Mouse (Mus musculus): ENCODE data around the gene Erich3. TPM values are rescaled to one million over a fixed set of nuclear protein-coding genes. Genes with fewer than 3 reads are reported as not detected.
A peak's percentile ranks its signal among the peaks of the same experiment; 100 is the strongest.
"Not testable (repeated sequence)": the region's sequence is repeated elsewhere in the genome, so short reads cannot be mapped to it uniquely, and the experiment has no call there.

The Erich3 gene
- polyA plus RNA-seq (2015; fragmentation: Nextera tagmentation; extraction: Ambion mirVana), result 0.10 and 0.21 TPM in 2 replicates

GRCm38 (mm10) chr3:154663545-154663944 lies at the start of gene Erich3:
Erich3 (plus strand) TSS chr3:154663859.
- Histone ChIP-seq H3K27me3 (ENCODE audit: control insufficient read depth, insufficient read depth, low read length) (peaks cover 17% of the 10 kb centered on the region), H3K36me3 (ENCODE audit: control insufficient read depth, insufficient read depth, low read length) (no peaks in the 10 kb centered on the region), H3K9me3 (replicated peaks; ENCODE audit: control insufficient read depth, low read length) (no peaks in the 10 kb centered on the region), H3K27ac (ENCODE audit: low read length) (no peak within 1 kb of the TSS), H3K4me1 (ENCODE audit: control insufficient read depth, insufficient read depth, low read length) (no peaks in the 10 kb centered on the region), H3K4me2 (ENCODE audit: low read depth, low read length) (peak within 1 kb of the TSS; percentile 52), H3K4me3 (replicated peaks; ENCODE audit: low read length) (peak within 1 kb of the TSS; percentile 38), H3K9ac (ENCODE audit: low read length) (peak within 1 kb of the TSS; percentile 39; the same call in 1 of the 2 replicates)
- no peak for ATAC-seq (ENCODE audit: insufficient read depth, low FRiP score)
- WGBS, result 23% methylated on average over 7 of the region's 7 CpGs

- no peaks in the 10 kb centered on the region for H3K9me3 ChIP-seq (replicated peaks; ENCODE audit: control insufficient read depth, low read length)
- ATAC-seq (ENCODE audit: insufficient read depth, low FRiP score), result no peak
- no peak overlapping the region for H3K4me2 ChIP-seq (ENCODE audit: low read depth, low read length)
- H3K36me3 ChIP-seq (ENCODE audit: control insufficient read depth, insufficient read depth, low read length), result no peaks in the 10 kb centered on the region; the same call in 1 of the 2 replicates
- WGBS, result 92% methylated on average over 8 of the region's 8 CpGs
- no peak overlapping the region for H3K4me3 ChIP-seq (replicated peaks; ENCODE audit: low read length)
- no peak overlapping the region for H3K9ac ChIP-seq (ENCODE audit: low read length)
- no peaks in the 10 kb centered on the region for H3K27me3 ChIP-seq (ENCODE audit: control insufficient read depth, insufficient read depth, low read length)
- H3K27ac ChIP-seq (ENCODE audit: low read length), result no peak overlapping the region
- no peaks in the 10 kb centered on the region for H3K4me1 ChIP-seq (ENCODE audit: control insufficient read depth, insufficient read depth, low read length)
Measured at GRCm38 (mm10) chr3:154614771-154615170, 48.9 kb upstream of the Erich3 start.

GRCm38 (mm10) chr3:154615304-154615703 lies 48.4 kb upstream of the Erich3 start:
- no peaks in the 10 kb centered on the region; the same call in 1 of the 2 replicates for H3K36me3 ChIP-seq (ENCODE audit: control insufficient read depth, insufficient read depth, low read length)
- H3K4me2 ChIP-seq (ENCODE audit: low read depth, low read length), result no peak overlapping the region
- H3K27ac ChIP-seq (ENCODE audit: low read length), result no peak overlapping the region
- H3K9ac ChIP-seq (ENCODE audit: low read length), result no peak overlapping the region
- no peaks in the 10 kb centered on the region for H3K4me1 ChIP-seq (ENCODE audit: control insufficient read depth, insufficient read depth, low read length)
- 82% methylated on average over 7 of the region's 7 CpGs for WGBS
- no peaks in the 10 kb centered on the region for H3K9me3 ChIP-seq (replicated peaks; ENCODE audit: control insufficient read depth, low read length)
- ATAC-seq (ENCODE audit: insufficient read depth, low FRiP score), result no peak
- H3K4me3 ChIP-seq (replicated peaks; ENCODE audit: low read length), result no peak overlapping the region
- H3K27me3 ChIP-seq (ENCODE audit: control insufficient read depth, insufficient read depth, low read length), result no peaks in the 10 kb centered on the region

GRCm38 (mm10) chr3:154616106-154616505 lies 47.6 kb upstream of the Erich3 start:
- Histone ChIP-seq H3K36me3 (ENCODE audit: control insufficient read depth, insufficient read depth, low read length) (no peaks in the 10 kb centered on the region; the same call in 1 of the 2 replicates), H3K4me1 (ENCODE audit: control insufficient read depth, insufficient read depth, low read length) (no peaks in the 10 kb centered on the region), H3K4me3 (replicated peaks; ENCODE audit: low read length) (no peak overlapping the region), H3K27me3 (ENCODE audit: control insufficient read depth, insufficient read depth, low read length) (no peaks in the 10 kb centered on the region), H3K27ac (ENCODE audit: low read length) (no peak overlapping the region), H3K4me2 (ENCODE audit: low read depth, low read length) (no peak overlapping the region), H3K9me3 (replicated peaks; ENCODE audit: control insufficient read depth, low read length) (no peaks in the 10 kb centered on the region), H3K9ac (ENCODE audit: low read length) (no peak overlapping the region)
- ATAC-seq (ENCODE audit: insufficient read depth, low FRiP score), result no peak
- WGBS, result 87% methylated on average over 4 of the region's 4 CpGs

- Histone ChIP-seq H3K27me3 (ENCODE audit: control insufficient read depth, insufficient read depth, low read length) (no peaks in the 10 kb centered on the region), H3K27ac (ENCODE audit: low read length) (no peak overlapping the region), H3K9ac (ENCODE audit: low read length) (no peak overlapping the region), H3K36me3 (ENCODE audit: control insufficient read depth, insufficient read depth, low read length) (no peaks in the 10 kb centered on the region), H3K4me3 (replicated peaks; ENCODE audit: low read length) (no peak overlapping the region), H3K4me1 (ENCODE audit: control insufficient read depth, insufficient read depth, low read length) (no peaks in the 10 kb centered on the region), H3K4me2 (ENCODE audit: low read depth, low read length) (no peak overlapping the region), H3K9me3 (replicated peaks; ENCODE audit: control insufficient read depth, low read length) (no peaks in the 10 kb centered on the region)
- ATAC-seq (ENCODE audit: insufficient read depth, low FRiP score), result 0 out of 2 replicates have a peak, but pooled peaks have one; percentile 44
Measured at GRCm38 (mm10) chr3:154628284-154628683, 35.4 kb upstream of the Erich3 start.

- H3K27me3 ChIP-seq (ENCODE audit: control insufficient read depth, insufficient read depth, low read length); H3K4me2 ChIP-seq (ENCODE audit: low read depth, low read length): not testable (repeated sequence)
Measured at GRCm38 (mm10) chr3:154631281-154631680, 32.4 kb upstream of the Erich3 start.

GRCm38 (mm10) chr3:154633091-154633490 lies 30.6 kb upstream of the Erich3 start:
- no peaks in the 10 kb centered on the region for H3K27me3 ChIP-seq (ENCODE audit: control insufficient read depth, insufficient read depth, low read length)
- ATAC-seq (ENCODE audit: insufficient read depth, low FRiP score), result no peak
- no peak overlapping the region for H3K4me3 ChIP-seq (replicated peaks; ENCODE audit: low read length)
- 89% methylated on average over 5 of the region's 5 CpGs for WGBS
- H3K4me2 ChIP-seq (ENCODE audit: low read depth, low read length), result no peak overlapping the region
- H3K9ac ChIP-seq (ENCODE audit: low read length), result no peak overlapping the region
- H3K9me3 ChIP-seq (replicated peaks; ENCODE audit: control insufficient read depth, low read length), result no peaks in the 10 kb centered on the region
- no peaks in the 10 kb centered on the region for H3K36me3 ChIP-seq (ENCODE audit: control insufficient read depth, insufficient read depth, low read length)
- no peak overlapping the region for H3K27ac ChIP-seq (ENCODE audit: low read length)
- H3K4me1 ChIP-seq (ENCODE audit: control insufficient read depth, insufficient read depth, low read length), result no peaks in the 10 kb centered on the region

More at GRCm38 (mm10) chr3:154631281-154631680, 32.4 kb upstream of the Erich3 start:
- H3K9ac ChIP-seq (ENCODE audit: low read length); H3K36me3 ChIP-seq (ENCODE audit: control insufficient read depth, insufficient read depth, low read length); H3K27ac ChIP-seq (ENCODE audit: low read length); H3K4me1 ChIP-seq (ENCODE audit: control insufficient read depth, insufficient read depth, low read length); H3K4me3 ChIP-seq (replicated peaks; ENCODE audit: low read length); ATAC-seq (ENCODE audit: insufficient read depth, low FRiP score); H3K9me3 ChIP-seq (replicated peaks; ENCODE audit: control insufficient read depth, low read length): not testable (repeated sequence)
- WGBS, result 67% methylated on average over 2 of the region's 2 CpGs

GRCm38 (mm10) chr3:154646638-154647442 lies 16.8 kb upstream of the Erich3 start:
- no peak for ATAC-seq (ENCODE audit: insufficient read depth, low FRiP score)
- Histone ChIP-seq H3K27me3 (ENCODE audit: control insufficient read depth, insufficient read depth, low read length) (no peaks in the 10 kb centered on the region), H3K9ac (ENCODE audit: low read length) (peak overlapping the region; percentile 52), H3K36me3 (ENCODE audit: control insufficient read depth, insufficient read depth, low read length) (no peaks in the 10 kb centered on the region), H3K4me3 (replicated peaks; ENCODE audit: low read length) (peak overlapping the region; percentile 40), H3K4me1 (ENCODE audit: control insufficient read depth, insufficient read depth, low read length) (no peaks in the 10 kb centered on the region), H3K4me2 (ENCODE audit: low read depth, low read length) (peak overlapping the region; percentile 48), H3K9me3 (replicated peaks; ENCODE audit: control insufficient read depth, low read length) (no peaks in the 10 kb centered on the region), H3K27ac (ENCODE audit: low read length) (no peak overlapping the region)
- 46% methylated on average over 29 of the region's 29 CpGs for WGBS

GRCm38 (mm10) chr3:154647443-154647780 lies 16.2 kb upstream of the Erich3 start:
- Histone ChIP-seq H3K4me3 (replicated peaks; ENCODE audit: low read length) (peak overlapping the region; percentile 40), H3K9me3 (replicated peaks; ENCODE audit: control insufficient read depth, low read length) (no peaks in the 10 kb centered on the region), H3K27ac (ENCODE audit: low read length) (no peak overlapping the region), H3K4me1 (ENCODE audit: control insufficient read depth, insufficient read depth, low read length) (no peaks in the 10 kb centered on the region), H3K36me3 (ENCODE audit: control insufficient read depth, insufficient read depth, low read length) (no peaks in the 10 kb centered on the region), H3K4me2 (ENCODE audit: low read depth, low read length) (peak overlapping the region; percentile 48), H3K27me3 (ENCODE audit: control insufficient read depth, insufficient read depth, low read length) (peaks cover 4% of the 10 kb centered on the region; the same call in 1 of the 2 replicates), H3K9ac (ENCODE audit: low read length) (peak overlapping the region; percentile 52; the same call in 1 of the 2 replicates)
- ATAC-seq (ENCODE audit: insufficient read depth, low FRiP score), result no peak
- 44% methylated on average over 7 of the region's 7 CpGs for WGBS

Measured in stomach, embryonic 16.5 days (tissue).